Mouse (Mus musculus): ENCODE data around the gene Cdc42ep1. TPM values are rescaled to one million over a fixed set of nuclear protein-coding genes. Genes with fewer than 3 reads are reported as not detected.

The Cdc42ep1 gene
- total RNA-seq, 2 experiments from 2014 or later, result 8.5 to 10.0 TPM

- peak overlapping the region; percentile 86 for H3K27ac ChIP-seq
- DNase-seq, result peak; percentile 60
- peak overlapping the region; percentile 61 for H3K4me3 ChIP-seq
- intact Hi-C loops (cut with DNase I), result loop anchor here (1.0 kb wide), 1 partner anchor 46 kb away; no protein-coding TSS in a partner anchor
- TF ChIP-seq CTCF (IDR thresholded peaks at IDR 0.05), result no peak
These were observed 10.4 kb upstream of the Cdc42ep1 start for GRCm38 (mm10) chr15:78831720-78832657.

DNA sequence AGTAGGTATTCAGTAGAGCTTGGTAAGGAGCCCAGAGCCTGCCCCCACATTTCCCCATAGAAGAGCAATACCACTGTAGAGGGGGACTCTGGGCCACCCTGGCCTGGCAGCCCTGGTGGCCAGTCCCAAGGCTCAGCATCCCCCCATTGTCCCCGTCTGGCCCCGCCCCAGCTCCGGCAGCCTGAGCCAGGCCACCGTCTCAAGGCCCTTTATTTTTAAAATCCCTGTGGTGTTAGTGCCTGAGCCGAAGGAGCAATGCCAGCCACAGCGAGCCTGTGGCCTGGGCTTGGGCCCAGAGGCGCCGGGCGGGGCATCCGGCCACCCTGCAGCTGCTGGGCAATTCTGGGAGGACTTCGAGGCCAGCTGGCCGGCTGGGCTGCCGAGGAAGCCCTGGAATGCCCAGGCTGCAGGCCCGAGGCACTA lies 9.7 kb upstream of the Cdc42ep1 start:
- intact Hi-C loops (cut with DNase I), result loop anchor here (1.0 kb wide), 1 partner anchor 46 kb away; no protein-coding TSS in a partner anchor
- H3K4me3 ChIP-seq, result peak overlapping the region; percentile 61
- peak; percentile 95 for DNase-seq
- TF ChIP-seq CTCF (IDR thresholded peaks at IDR 0.05), result peak; percentile 3; the same call in 1 of the 2 replicates
- peak overlapping the region; percentile 86 for H3K27ac ChIP-seq

DNA sequence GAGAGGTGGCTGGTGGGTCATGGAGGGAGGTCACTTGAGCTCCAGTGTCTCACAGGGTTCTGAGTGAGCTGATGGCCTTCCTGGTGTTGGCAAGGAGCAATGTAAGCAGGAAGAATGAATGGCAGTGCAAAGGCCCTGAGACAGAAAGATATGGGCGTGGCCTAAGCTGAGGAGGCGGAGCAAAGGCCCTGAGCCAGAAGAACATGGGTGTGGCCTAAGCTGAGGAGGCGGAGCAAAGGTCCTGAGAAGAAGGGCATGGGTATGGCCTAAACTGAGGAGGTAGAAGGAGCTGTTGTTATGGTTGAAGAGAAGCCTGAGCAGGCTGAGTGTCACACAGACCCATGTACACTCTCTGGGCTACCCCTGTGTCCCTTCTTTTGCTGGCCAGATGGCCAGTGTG lies 8.8 kb upstream of the Cdc42ep1 start:
- DNase-seq, result no peak
- Histone ChIP-seq H3K4me3 (no peak overlapping the region), H3K27ac (peak overlapping the region; percentile 86)
- intact Hi-C loops (cut with DNase I), result no loop called here
- no peak for TF ChIP-seq CTCF (IDR thresholded peaks at IDR 0.05)

DNA sequence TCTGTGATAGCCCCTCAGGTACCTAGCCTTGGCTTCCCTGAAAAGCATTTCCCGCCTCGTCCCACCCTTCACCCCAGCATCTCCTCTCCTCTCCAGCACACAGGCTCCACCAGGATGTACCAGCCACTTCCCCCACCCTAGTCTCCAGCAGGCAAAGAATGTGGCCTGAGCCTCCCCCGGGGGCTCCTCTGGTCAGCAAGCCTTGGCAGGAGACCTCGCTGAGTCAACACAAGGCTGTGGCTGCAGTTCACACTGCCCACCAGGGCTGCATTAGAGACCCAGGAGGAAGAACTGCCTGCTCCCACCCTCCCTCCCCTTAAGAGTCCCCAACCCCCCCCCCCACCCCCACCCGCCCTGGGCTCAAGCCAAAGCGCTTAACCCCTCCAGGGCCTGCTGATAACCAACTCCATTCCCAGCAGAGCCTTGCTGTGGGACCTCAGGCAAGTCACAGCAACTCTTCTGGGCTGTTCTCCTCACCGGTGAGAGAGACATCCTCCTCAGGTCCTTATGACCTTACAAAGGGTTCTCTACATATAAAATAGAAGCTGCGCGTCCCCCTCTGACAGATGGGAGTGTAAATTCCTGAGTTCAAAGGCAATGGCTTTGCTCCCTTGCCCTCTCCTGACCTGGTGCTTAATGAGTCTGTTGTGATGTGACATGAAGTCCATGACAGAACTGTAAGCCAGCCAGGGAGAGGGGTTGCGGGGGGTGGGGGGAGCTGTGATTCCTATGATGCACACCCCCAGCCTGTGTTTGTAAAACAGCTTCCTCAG lies 8.0 kb upstream of the Cdc42ep1 start:
- intact Hi-C loops (cut with DNase I), result no loop called here
- TF ChIP-seq CTCF (IDR thresholded peaks at IDR 0.05), result no peak
- Histone ChIP-seq H3K4me3 (no peak overlapping the region), H3K27ac (peak overlapping the region; percentile 86)
- no peak for DNase-seq

- intact Hi-C loops (cut with DNase I), result no loop called here
- peak; percentile 75 for DNase-seq
- peak overlapping the region; percentile 86 for H3K27ac ChIP-seq
- H3K4me3 ChIP-seq, result peak overlapping the region; percentile 7; the same call in 1 of the 2 replicates
- no peak for TF ChIP-seq CTCF (IDR thresholded peaks at IDR 0.05)
These were observed 7.0 kb upstream of the Cdc42ep1 start for GRCm38 (mm10) chr15:78835200-78836085.

DNA sequence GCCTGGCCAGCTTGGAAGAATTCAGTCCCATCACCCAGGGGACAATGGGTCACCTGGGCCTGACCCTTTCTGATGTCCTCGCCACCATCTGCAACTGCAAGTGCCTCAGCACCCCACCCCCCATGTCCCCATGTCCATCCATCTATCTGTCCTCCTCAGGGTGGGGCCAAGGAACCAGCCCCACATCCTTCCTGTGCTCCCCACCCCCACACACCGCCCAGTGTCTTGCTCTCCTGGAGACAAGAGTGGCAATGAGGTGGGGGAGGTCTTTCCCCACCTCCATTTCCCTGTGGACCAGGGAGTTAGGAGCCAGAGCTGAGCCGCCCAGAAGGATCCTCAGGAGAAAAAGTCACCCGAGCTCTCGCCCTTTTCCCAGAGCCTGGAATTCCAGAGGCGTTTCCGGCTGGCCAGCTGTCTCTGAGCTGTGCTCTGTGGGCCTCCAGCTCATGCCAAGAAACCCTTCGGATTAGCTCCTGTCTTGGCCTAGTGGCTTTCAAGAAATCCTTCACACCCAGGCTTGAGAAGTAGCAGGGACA lies 6.3 kb upstream of the Cdc42ep1 start:
- peak; percentile 71 for DNase-seq
- no peak for TF ChIP-seq CTCF (IDR thresholded peaks at IDR 0.05)
- H3K4me3 ChIP-seq, result peak overlapping the region; percentile 19; the same call in 1 of the 2 replicates
- H3K27ac ChIP-seq, result peak overlapping the region; percentile 86
- intact Hi-C loops (cut with DNase I), result no loop called here

- DNase-seq, result no peak
- peak overlapping the region; percentile 72 for H3K27ac ChIP-seq
- H3K4me3 ChIP-seq, result no peak overlapping the region
- no peak for TF ChIP-seq CTCF (IDR thresholded peaks at IDR 0.05)
- intact Hi-C loops (cut with DNase I), result no loop called here
These were observed 2.7 kb upstream of the Cdc42ep1 start for GRCm38 (mm10) chr15:78839744-78840143.

- TF ChIP-seq CTCF (IDR thresholded peaks at IDR 0.05), result no peak
- intact Hi-C loops (cut with DNase I), result no loop called here
- H3K4me3 ChIP-seq, result no peak overlapping the region
- H3K27ac ChIP-seq, result peak overlapping the region; percentile 72
- no peak for DNase-seq
These were observed 2.2 kb upstream of the Cdc42ep1 start for GRCm38 (mm10) chr15:78840241-78840640.

GRCm38 (mm10) chr15:78840751-78841150 lies 1.7 kb upstream of the Cdc42ep1 start:
- intact Hi-C loops (cut with DNase I), result no loop called here
- H3K4me3 ChIP-seq, result no peak overlapping the region
- no peak for TF ChIP-seq CTCF (IDR thresholded peaks at IDR 0.05)
- H3K27ac ChIP-seq, result peak overlapping the region; percentile 72
- no peak for DNase-seq

GRCm38 (mm10) chr15:78841161-78841790 lies 1.1 kb upstream of the Cdc42ep1 start:
- TF ChIP-seq CTCF (IDR thresholded peaks at IDR 0.05), result no peak
- no peak for DNase-seq
- intact Hi-C loops (cut with DNase I), result no loop called here
- peak overlapping the region; percentile 72 for H3K27ac ChIP-seq
- H3K4me3 ChIP-seq, result no peak overlapping the region

All from gastrocnemius, adult 2 months (tissue).